Mouse (Mus musculus): Measurements from ENCODE around the gene P2ry2.

P2ry2 gene
- long read RNA-seq, experiment 1, partial matches to known transcripts, result 0 of 2 reads
- long read RNA-seq, experiment 1, other reads (novel, unspliced or antisense), result 0 of 2 reads
- long read RNA-seq, experiment 2, result 0 reads

- intact Hi-C loops (cut with DNase I), result no loop called here
Observed at GRCm38 (mm10) chr7:101012541-101012940, at the start of gene P2ry2. P2ry2 (minus strand) TSS chr7:101012866.

DNA sequence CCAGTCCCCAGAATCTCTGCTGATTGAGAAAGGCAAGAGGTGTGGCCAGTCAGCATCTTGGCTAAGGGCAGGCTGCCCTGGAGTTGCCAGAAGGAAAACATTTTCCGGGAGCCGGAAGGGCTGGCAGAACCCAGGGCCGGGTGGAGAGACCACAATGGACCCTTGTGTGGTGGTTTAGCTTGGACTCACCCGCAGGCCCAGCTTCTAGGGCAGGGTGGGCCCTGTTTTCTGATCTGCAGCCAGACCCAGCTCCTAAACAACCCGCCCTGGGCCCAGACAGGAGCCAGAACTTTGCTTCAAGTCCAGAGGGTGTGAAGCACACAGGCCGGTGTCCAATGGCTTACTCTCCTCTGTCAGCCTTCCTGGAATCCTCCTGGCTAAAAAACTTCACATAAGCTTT is 49.6 kb upstream of the P2ry2 start:
- intact Hi-C loops (cut with DNase I), result loop anchor here (5.0 kb wide), 3 partner anchors 45 to 310 kb away; no protein-coding TSS in a partner anchor

- intact Hi-C loops (cut with DNase I), result loop anchor here (2.0 to 5.0 kb wide), 4 partner anchors 46 to 311 kb away; no protein-coding TSS in a partner anchor
Observed at GRCm38 (mm10) chr7:101061381-101061780, 48.7 kb upstream of the P2ry2 start.

DNA sequence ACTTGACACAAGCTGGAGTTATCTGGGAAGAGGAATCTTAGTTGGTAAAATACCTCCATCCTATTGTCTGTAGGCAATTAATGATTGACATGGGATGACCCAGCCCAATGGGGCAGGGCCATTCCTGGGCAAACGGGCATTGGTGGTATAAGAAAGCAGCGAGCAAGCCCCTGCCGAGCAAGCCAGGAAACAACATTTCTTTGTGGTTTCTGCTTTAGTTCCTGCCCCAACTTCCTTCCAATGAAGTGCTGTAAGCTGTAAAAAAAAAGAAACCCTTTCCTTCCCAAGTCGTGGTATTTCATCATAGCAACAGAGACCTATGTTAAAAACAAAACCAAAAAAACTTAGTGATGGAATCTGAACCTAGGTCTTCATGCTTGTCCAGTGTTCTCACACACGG is 47.8 kb upstream of the P2ry2 start:
- intact Hi-C loops (cut with DNase I), result loop anchor here (2.0 to 5.0 kb wide), 4 partner anchors 47 to 312 kb away; no protein-coding TSS in a partner anchor

DNA sequence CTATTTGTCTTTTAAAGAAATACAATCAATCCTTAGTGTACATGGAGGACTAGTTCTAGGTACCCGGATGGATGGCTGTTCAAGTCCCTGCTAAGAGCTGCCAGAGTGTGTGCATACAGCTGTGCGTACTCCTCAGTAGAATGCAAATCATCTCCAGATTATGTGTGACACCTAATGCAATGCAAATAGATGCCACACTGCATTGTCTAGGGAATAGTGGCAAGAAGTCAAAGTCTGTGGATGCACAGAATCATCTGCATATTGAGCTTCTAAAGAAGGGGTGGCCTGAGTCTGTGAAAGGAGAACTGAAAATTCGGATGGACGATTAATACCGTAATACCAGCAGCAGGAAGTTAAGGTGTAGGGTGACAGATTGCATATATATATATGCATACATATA is 46.5 kb upstream of the P2ry2 start:
- intact Hi-C loops (cut with DNase I), result loop anchor here (10.0 kb wide), 1 partner anchor 154 kb away; no protein-coding TSS in a partner anchor

- intact Hi-C loops (cut with DNase I), result loop anchor here (10.0 kb wide), 1 partner anchor 153 kb away; no protein-coding TSS in a partner anchor
Observed at GRCm38 (mm10) chr7:101057309-101057708, 44.6 kb upstream of the P2ry2 start.

DNA sequence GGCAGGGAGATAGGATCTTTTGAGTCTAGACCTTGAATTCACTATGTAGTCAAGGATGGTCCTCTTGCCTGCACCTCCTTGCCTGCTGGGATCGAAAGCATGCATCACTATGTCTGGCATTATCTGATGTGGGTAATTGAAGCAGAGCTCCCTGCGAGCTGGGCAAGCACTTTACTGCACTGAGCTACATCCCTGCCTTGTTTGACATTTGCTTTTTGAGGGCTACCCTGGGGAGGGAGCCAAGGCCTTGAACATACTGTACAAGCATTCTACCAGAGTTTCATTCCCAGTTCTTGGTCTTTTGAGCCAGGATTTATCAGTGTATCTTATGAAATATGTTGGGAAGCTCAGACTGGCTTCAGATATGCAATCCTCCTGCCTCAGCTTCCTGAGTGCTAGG is 40.5 kb upstream of the P2ry2 start:
- intact Hi-C loops (cut with DNase I), result loop anchor here (5.0 to 10.0 kb wide), 2 partner anchors 111 to 148 kb away; no protein-coding TSS in a partner anchor

GRCm38 (mm10) chr7:101051551-101052221 is 39.0 kb upstream of the P2ry2 start:
- intact Hi-C loops (cut with DNase I), result loop anchor here (1.0 to 10.0 kb wide), 3 partner anchors 63 to 147 kb away; no protein-coding TSS in a partner anchor

DNA sequence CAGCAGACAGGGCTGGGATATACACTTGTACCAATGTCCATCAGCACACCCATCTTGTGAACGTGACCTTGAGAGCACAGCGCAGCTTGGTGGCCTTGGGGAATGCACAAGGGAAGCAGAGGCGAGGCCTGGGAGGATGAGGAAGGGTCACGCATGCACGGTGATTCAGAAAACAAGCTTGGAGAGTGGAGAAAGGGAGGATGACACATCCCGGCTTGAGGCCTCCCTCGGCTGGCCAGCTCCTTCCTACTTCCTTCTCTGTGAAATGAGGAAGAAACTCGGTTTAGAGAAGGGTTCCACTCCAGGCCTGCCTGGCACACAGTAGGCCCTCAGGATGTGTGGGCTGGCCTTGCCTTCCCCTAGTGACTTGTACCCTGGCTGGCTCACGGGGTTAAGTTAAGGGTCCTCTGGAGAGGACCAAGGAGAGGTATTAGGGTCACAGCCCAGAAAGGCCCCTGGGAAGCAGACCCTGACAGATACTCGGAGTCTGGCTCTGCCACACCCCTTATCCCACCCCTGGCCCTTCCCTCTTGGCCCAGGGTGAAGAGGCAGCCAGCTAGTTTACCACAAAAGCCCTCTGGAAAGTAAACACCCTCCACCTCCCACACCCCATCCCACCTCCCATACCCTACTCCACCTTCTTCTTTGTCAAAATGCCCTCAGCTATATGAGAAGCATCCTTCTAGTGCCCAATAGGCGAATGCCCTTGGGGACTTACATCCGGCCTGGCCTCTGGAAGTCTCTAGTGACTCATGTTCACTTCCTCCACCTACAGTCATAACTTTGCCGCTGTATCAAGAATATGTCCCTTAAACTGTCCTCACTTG is 38.3 kb upstream of the P2ry2 start:
- intact Hi-C loops (cut with DNase I), result loop anchor here (5.0 to 10.0 kb wide), 2 partner anchors 109 to 146 kb away; no protein-coding TSS in a partner anchor

DNA sequence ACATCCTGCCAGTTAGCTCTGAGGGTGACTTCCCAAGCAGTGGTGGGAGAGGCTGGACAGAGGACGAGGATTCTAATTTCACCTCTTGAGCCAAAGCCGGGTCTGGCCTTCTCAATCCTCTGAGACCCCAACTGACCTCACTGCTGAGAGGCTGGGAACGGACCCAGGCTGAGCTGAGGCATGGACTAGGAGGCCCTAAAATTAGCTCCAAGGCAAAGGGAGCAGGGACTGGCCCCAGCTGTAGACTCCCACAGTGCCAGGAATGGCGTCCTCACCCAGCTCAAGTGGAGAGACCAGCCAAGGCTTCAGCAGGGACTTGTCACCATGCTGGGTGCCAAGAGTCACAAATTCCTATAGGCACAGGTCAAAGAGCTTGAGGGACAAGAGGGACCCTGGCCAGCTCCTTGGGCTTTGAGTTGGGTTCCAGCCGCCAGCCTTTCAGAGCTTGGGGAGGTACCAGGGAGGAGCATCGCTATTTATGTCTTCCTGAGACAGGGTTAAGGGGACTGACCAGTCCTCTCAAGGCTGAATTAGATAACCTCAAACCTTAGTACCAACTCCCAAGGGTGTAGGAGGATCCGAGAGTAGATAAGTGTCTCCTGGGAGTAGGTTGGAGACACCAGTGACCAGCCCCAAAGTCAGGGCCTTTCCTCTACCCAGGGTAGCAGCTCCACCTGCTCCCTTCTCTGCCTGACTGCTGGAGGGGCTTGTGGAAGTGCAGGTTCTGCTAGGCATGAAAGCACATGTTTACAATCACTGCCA is 36.8 kb upstream of the P2ry2 start:
- intact Hi-C loops (cut with DNase I), result loop anchor here (5.0 to 10.0 kb wide), 2 partner anchors 107 to 145 kb away; no protein-coding TSS in a partner anchor

- intact Hi-C loops (cut with DNase I), result no loop called here
Observed at GRCm38 (mm10) chr7:101048247-101048646, 35.6 kb upstream of the P2ry2 start.

GRCm38 (mm10) chr7:101043846-101044541 is 31.3 kb upstream of the P2ry2 start:
- intact Hi-C loops (cut with DNase I), result loop anchor here (5.0 kb wide), 1 partner anchor 42 kb away; no protein-coding TSS in a partner anchor

- intact Hi-C loops (cut with DNase I), result loop anchor here (5.0 kb wide), 1 partner anchor 40 kb away; no protein-coding TSS in a partner anchor
Observed at GRCm38 (mm10) chr7:101041977-101042749, 29.5 kb upstream of the P2ry2 start.

GRCm38 (mm10) chr7:101041544-101041943 is 28.9 kb upstream of the P2ry2 start:
- intact Hi-C loops (cut with DNase I), result loop anchor here (5.0 kb wide), 1 partner anchor 39 kb away; no protein-coding TSS in a partner anchor

DNA sequence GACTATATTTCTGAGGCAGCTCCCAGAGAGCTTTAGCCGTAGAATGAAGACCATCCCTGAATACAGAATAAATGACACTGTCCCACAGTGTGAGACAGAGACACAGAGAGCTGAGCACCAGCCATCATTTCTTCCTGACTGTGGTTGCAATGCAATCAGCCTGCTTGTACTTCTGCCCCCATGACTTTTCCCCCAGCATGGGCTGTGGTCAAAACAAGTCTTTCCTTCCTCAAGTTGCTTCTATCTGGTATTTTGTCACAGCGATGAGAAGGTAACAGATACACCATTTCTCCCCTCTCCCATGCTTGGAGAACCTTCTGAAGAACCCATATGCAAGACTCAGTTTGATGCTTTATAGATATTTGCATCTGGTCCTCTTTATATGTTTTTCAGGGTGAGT is 20.7 kb upstream of the P2ry2 start:
- intact Hi-C loops (cut with DNase I), result no loop called here

DNA sequence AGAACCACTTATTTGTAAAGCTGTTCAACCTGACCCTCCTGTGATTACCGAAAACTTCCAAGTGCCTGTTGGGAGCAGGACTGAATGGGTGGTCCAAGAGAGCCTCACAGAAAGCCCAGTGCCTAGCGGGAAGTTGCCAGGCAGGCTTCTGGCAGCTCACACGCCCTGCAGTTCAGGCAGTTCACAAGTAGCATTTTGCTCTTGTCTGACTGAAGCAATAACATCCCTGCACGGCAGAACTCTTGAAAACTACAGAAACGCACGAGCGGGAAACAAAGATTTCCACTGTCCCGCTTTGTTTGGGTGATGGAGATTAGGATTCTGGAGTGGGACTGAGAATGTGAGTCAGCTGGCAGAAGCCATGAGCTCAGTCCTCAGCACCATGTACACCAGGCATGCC is 18.6 kb upstream of the P2ry2 start:
- intact Hi-C loops (cut with DNase I), result no loop called here

- intact Hi-C loops (cut with DNase I), result no loop called here
Observed at GRCm38 (mm10) chr7:101030756-101031155, 18.1 kb upstream of the P2ry2 start.

DNA sequence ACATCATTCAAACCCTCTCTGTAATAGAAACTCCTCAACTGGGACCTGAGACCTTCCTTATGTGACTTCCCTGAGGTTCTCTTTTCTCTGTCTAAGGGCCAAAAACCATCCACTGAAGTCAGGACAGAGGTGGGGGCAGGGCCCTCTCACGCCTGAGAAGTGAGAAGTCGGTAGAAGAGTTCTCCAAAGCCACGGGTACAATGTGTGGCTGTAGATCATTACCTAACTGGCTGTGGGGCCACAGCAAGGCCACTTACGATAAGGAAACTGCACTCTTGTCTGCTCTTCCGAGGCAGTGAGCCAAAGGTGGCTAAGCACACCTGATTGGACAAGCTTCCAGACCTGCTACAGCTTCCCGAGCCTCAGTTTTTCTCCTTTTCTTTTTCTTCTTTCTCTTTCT is 16.8 kb upstream of the P2ry2 start:
- intact Hi-C loops (cut with DNase I), result no loop called here

GRCm38 (mm10) chr7:101028991-101029390 is 16.3 kb upstream of the P2ry2 start:
- intact Hi-C loops (cut with DNase I), result no loop called here

Data from adrenal gland (tissue).